Mouse (Mus musculus): ENCODE data around the gene Cyp4a10. TPM values are rescaled to one million over a fixed set of nuclear protein-coding genes. Genes with fewer than 3 reads are reported as not detected.
"Not testable (repeated sequence)": the region's sequence is repeated elsewhere in the genome, so short reads cannot be mapped to it uniquely, and the experiment has no call there.

Cyp4a10 gene
- polyA plus RNA-seq, 1 experiment, result 0.06 TPM

- H3K4me3 ChIP-seq (ENCODE audit: extremely low read depth, insufficient read depth, insufficient read length), result no peak overlapping the region
- no peaks in the 10 kb centered on the region for H3K4me1 ChIP-seq (ENCODE audit: control insufficient read depth, insufficient read depth, insufficient read length)
- no peaks in the 10 kb centered on the region for H3K36me3 ChIP-seq (ENCODE audit: control insufficient read depth, insufficient read depth, low read length)
- DNase-seq (ENCODE audit: low read depth in 1 of 2, low spot score in 2 of 2), result no peak
- H3K27me3 ChIP-seq (ENCODE audit: control insufficient read depth, insufficient read depth, low read length), result no peaks in the 10 kb centered on the region
- H3K27ac ChIP-seq (ENCODE audit: insufficient read depth, low read length), result no peak overlapping the region
- TF ChIP-seq CTCF (IDR thresholded peaks at IDR 0.05; ENCODE audit: extremely low read depth, insufficient read depth, insufficient read length, insufficient replicate concordance) (no peak), POLR2A (IDR thresholded peaks at IDR 0.05; ENCODE audit: low read depth, low read length) (no peak)
- whole genome bisulfite sequencing, result 93% methylated on average over 2 of the region's 2 CpGs
Measured at GRCm38 (mm10) chr4:115521766-115522165, 3.7 kb downstream of the Cyp4a10 start.

- H3K27ac ChIP-seq (ENCODE audit: insufficient read depth, low read length), result no peak overlapping the region
- no peaks in the 10 kb centered on the region for H3K36me3 ChIP-seq (ENCODE audit: control insufficient read depth, insufficient read depth, low read length)
- TF ChIP-seq CTCF (IDR thresholded peaks at IDR 0.05; ENCODE audit: extremely low read depth, insufficient read depth, insufficient read length, insufficient replicate concordance) (no peak), POLR2A (IDR thresholded peaks at IDR 0.05; ENCODE audit: low read depth, low read length) (no peak)
- H3K27me3 ChIP-seq (ENCODE audit: control insufficient read depth, insufficient read depth, low read length), result no peaks in the 10 kb centered on the region
- H3K4me3 ChIP-seq (ENCODE audit: extremely low read depth, insufficient read depth, insufficient read length), result no peak overlapping the region
- H3K4me1 ChIP-seq (ENCODE audit: control insufficient read depth, insufficient read depth, insufficient read length), result no peaks in the 10 kb centered on the region
- WGBS, result 63% methylated on average over 1 of the region's 1 CpGs
- no peak for DNase-seq (ENCODE audit: low read depth in 1 of 2, low spot score in 2 of 2)
Measured at GRCm38 (mm10) chr4:115545101-115545500, 27.0 kb downstream of the Cyp4a10 start.

- 66% methylated on average over 2 of the region's 2 CpGs for WGBS
- no peak overlapping the region for H3K27ac ChIP-seq (ENCODE audit: insufficient read depth, low read length)
- H3K27me3 ChIP-seq (ENCODE audit: control insufficient read depth, insufficient read depth, low read length), result no peaks in the 10 kb centered on the region
- H3K36me3 ChIP-seq (ENCODE audit: control insufficient read depth, insufficient read depth, low read length), result no peaks in the 10 kb centered on the region
- no peak overlapping the region for H3K4me3 ChIP-seq (ENCODE audit: extremely low read depth, insufficient read depth, insufficient read length)
- no peak for TF ChIP-seq CTCF (IDR thresholded peaks at IDR 0.05; ENCODE audit: extremely low read depth, insufficient read depth, insufficient read length, insufficient replicate concordance)
- TF ChIP-seq POLR2A (IDR thresholded peaks at IDR 0.05; ENCODE audit: low read depth, low read length), result no peak
- DNase-seq (ENCODE audit: low read depth in 1 of 2, low spot score in 2 of 2), result no peak
- no peaks in the 10 kb centered on the region for H3K4me1 ChIP-seq (ENCODE audit: control insufficient read depth, insufficient read depth, insufficient read length)
Measured at GRCm38 (mm10) chr4:115546141-115546828, 28.2 kb downstream of the Cyp4a10 start.

- 89% methylated on average over 3 of the region's 3 CpGs for WGBS
- H3K27ac ChIP-seq (ENCODE audit: insufficient read depth, low read length), result no peak overlapping the region
Measured at GRCm38 (mm10) chr4:115552726-115553125, 34.7 kb downstream of the Cyp4a10 start.

GRCm38 (mm10) chr4:115555513-115555912, 37.4 kb downstream of the Cyp4a10 start:
- no peaks in the 10 kb centered on the region for H3K4me1 ChIP-seq (ENCODE audit: control insufficient read depth, insufficient read depth, insufficient read length)
- DNase-seq (ENCODE audit: low read depth in 1 of 2, low spot score in 2 of 2), result no peak
- 66% methylated on average over 2 of the region's 2 CpGs for WGBS
- no peak overlapping the region for H3K27ac ChIP-seq (ENCODE audit: insufficient read depth, low read length)
- TF ChIP-seq POLR2A (IDR thresholded peaks at IDR 0.05; ENCODE audit: low read depth, low read length) (no peak), CTCF (IDR thresholded peaks at IDR 0.05; ENCODE audit: extremely low read depth, insufficient read depth, insufficient read length, insufficient replicate concordance) (no peak)
- H3K27me3 ChIP-seq (ENCODE audit: control insufficient read depth, insufficient read depth, low read length), result no peaks in the 10 kb centered on the region
- H3K4me3 ChIP-seq (ENCODE audit: extremely low read depth, insufficient read depth, insufficient read length), result no peak overlapping the region
- no peaks in the 10 kb centered on the region for H3K36me3 ChIP-seq (ENCODE audit: control insufficient read depth, insufficient read depth, low read length)

More at GRCm38 (mm10) chr4:115552726-115553125, 34.7 kb downstream of the Cyp4a10 start:
- no peak for DNase-seq (ENCODE audit: low read depth in 1 of 2, low spot score in 2 of 2)
- Histone ChIP-seq H3K4me1 (ENCODE audit: control insufficient read depth, insufficient read depth, insufficient read length) (no peaks in the 10 kb centered on the region), H3K27me3 (ENCODE audit: control insufficient read depth, insufficient read depth, low read length) (no peaks in the 10 kb centered on the region), H3K36me3 (ENCODE audit: control insufficient read depth, insufficient read depth, low read length) (no peaks in the 10 kb centered on the region), H3K4me3 (ENCODE audit: extremely low read depth, insufficient read depth, insufficient read length) (no peak overlapping the region)
- TF ChIP-seq POLR2A (IDR thresholded peaks at IDR 0.05; ENCODE audit: low read depth, low read length) (no peak), CTCF (IDR thresholded peaks at IDR 0.05; ENCODE audit: extremely low read depth, insufficient read depth, insufficient read length, insufficient replicate concordance) (no peak)

GRCm38 (mm10) chr4:115557861-115558561, 39.9 kb downstream of the Cyp4a10 start:
- Histone ChIP-seq H3K4me1 (ENCODE audit: control insufficient read depth, insufficient read depth, insufficient read length) (no peaks in the 10 kb centered on the region), H3K4me3 (ENCODE audit: extremely low read depth, insufficient read depth, insufficient read length) (no peak overlapping the region), H3K27me3 (ENCODE audit: control insufficient read depth, insufficient read depth, low read length) (no peaks in the 10 kb centered on the region), H3K36me3 (ENCODE audit: control insufficient read depth, insufficient read depth, low read length) (no peaks in the 10 kb centered on the region), H3K27ac (ENCODE audit: insufficient read depth, low read length) (no peak overlapping the region)
- WGBS, result 80% methylated on average over 4 of the region's 4 CpGs
- DNase-seq (ENCODE audit: low read depth in 1 of 2, low spot score in 2 of 2), result no peak
- TF ChIP-seq CTCF (IDR thresholded peaks at IDR 0.05; ENCODE audit: extremely low read depth, insufficient read depth, insufficient read length, insufficient replicate concordance), result no peak
- TF ChIP-seq POLR2A (IDR thresholded peaks at IDR 0.05; ENCODE audit: low read depth, low read length), result no peak

- H3K27me3 ChIP-seq (ENCODE audit: control insufficient read depth, insufficient read depth, low read length); H3K4me3 ChIP-seq (ENCODE audit: extremely low read depth, insufficient read depth, insufficient read length); H3K36me3 ChIP-seq (ENCODE audit: control insufficient read depth, insufficient read depth, low read length); H3K27ac ChIP-seq (ENCODE audit: insufficient read depth, low read length); H3K4me1 ChIP-seq (ENCODE audit: control insufficient read depth, insufficient read depth, insufficient read length); DNase-seq (ENCODE audit: low read depth in 1 of 2, low spot score in 2 of 2): not testable (repeated sequence)
- WGBS, result 79% methylated on average over 5 of the region's 5 CpGs
Measured at GRCm38 (mm10) chr4:115561236-115561635, 43.2 kb downstream of the Cyp4a10 start.
